Mouse (Mus musculus) A20 (cell line): ENCODE results near the gene Pdcd7.

Experiments used
- DNase-seq: peaks from one replicate; pipeline ENCODE4 v3.0.0-alpha.2; 2011; ENCODE audit warnings: low read depth, low spot score

The Pdcd7 gene

DNA sequence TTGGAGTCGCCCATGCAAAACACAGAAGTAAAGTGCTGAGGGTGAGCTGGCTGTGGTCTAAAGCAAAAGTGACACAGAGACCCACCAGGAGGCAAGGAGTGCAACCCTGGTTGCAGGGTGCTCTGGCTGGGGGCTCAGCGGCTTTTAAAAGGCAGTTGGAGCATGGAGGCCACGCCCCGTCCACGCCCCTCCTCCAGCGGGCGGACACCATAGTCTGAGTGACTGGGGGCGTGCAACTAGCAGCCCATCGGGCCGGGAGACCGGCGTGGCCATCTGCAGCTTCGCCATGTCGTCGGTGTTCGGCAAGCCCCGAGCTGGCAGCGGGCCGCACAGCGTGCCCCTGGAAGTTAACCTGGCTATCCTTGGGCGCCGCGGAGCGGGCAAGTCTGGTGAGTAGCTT lies 52.4 kb downstream of the Pdcd7 start, which contains the start of gene Rasl12:
Rasl12 (plus strand) TSS at position 228 of the 400 bp plus-strand sequence.
- DNase-seq, result no peak

DNA sequence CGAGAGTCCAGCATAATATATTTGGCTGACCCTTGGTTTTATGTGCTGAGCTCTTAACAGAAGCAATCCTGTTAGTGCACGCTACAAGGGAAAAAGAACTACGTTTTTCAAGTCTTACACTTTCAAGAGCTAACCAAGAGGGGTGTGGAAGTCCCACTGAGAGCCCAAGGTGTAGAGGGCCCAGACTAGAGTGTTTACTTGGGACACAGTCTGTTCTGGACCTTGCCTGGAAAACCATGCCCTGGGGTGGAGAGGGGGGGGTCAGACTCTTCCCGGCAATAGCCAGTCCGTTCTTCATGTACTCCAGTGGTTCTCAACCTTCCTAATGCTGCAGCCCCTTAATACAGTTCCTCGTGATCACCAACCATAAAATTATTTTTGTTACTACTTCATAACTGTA lies 54.0 kb downstream of the Pdcd7 start:
- no peak for DNase-seq

DNA sequence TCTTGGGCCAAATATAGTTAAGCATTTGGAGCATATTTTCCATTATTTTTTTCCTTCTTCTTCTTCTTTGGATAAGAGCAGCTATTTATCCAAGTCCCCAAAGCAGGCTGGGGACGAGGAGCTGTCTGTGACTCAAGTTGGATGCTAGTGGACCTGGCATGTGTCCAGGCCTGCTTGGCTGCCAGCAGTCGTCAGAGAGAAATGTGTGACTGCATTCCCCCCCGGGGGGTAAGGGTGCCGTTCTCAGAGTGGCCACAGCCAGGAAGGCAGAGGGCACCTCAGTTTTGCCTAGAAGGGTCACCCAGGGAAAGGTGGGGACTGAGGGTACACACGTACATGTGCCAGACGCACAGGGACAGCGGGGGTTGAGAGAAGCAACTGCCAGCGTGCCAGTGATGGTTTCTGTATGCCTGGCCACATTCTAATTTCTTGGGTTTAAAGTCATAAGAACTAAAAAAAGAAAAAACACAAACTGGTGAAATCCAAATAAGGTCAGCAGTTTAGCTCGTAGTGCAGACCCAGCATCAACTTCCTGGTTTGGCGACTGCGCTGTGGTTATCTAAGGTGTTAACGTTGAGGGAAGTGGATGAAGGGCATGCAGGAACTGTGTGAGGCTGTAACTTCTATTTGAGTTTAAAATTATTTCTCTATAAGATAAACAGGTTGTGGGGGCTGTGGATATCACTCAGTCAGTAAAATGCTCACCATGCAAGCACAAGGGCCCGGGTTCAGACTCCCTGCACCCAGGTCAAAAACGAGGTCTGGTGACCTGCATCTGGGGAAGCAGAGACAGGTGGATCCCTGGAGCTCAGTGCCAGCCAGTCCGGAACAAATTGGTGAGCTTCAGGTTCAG lies 58.7 kb downstream of the Pdcd7 start:
- no peak for DNase-seq

DNA sequence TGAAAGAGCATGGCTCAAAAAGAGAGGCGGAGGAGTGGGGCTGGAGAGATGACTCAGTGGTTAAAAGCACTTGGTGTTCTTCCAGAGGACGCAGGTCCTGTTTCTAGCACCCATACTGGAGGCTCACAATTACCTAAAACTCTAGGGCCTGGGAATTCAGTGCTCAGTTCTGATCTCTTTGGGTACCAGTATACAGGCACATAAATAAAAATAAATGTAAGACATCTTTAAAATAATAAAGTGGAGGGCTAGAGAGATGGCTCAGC lies 59.2 kb downstream of the Pdcd7 start:
- no peak for DNase-seq

DNA sequence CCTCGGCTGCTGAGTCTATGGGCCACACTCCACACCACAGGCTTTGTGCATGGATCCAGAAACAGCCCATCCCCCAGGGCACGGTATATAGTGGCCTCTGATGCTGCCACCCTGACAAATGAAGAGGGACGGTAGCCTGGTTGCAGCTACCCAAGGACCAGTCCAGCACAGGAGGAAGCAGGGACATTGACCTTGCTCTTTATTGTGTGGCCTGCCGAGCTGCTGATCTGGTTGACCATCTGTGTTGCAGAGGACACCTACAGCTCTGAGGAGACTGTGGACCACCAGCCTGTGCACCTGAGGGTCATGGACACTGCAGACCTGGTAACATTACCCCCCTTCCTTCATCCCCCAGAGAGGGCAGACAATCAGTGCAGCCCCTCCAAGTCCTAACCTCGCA lies 61.4 kb downstream of the Pdcd7 start:
- DNase-seq, result no peak

DNA sequence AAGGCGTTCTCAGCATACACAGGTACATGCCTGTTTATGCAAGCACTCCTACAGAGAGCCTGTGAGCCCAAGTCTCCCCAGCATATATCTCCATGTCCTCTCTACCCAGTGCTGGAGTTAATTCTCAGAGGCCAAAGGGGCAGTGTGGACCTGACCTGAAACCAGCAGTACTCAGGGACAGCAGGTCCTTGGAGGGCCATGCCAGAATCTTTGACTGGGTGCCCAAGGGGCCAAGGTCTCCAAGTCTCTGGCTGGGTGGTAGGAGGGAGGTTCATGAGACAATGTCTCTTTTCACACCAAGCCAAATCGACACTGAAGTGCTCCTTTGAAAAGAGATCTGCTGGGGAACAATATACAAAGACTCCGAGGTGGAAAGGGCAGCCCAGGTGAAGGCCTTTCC lies 62.0 kb downstream of the Pdcd7 start:
- DNase-seq, result no peak

DNA sequence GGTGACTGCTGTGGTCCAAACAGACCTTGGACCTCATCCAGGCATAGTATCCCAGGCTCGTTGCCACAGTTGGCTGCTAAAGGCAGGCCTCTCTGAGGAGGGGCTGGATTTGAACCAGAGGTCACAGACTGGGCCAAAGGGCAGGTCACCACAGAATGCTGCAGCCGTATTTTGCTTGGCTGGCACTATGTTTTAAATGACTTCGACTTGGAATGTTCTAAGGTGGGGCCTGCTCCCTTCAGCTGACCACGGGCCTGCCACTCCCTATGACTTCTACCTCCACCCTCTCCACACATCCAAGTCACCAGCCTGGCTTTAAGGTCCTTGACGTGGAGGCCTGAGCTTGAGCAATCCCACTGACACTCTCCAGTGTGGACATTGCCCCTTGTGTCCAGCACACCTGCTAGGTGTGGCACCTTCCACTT lies 63.0 kb downstream of the Pdcd7 start:
- DNase-seq, result no peak
